Mouse (Mus musculus) heart, adult 2 months (tissue): ENCODE results near the gene Ccdc162. TPM values are rescaled to one million over a fixed set of nuclear protein-coding genes. Genes with fewer than 3 reads are reported as not detected.

Experiments used
- DNase-seq, 2 experiments: peaks; one replicate each; pipeline ENCODE4 v3.0.0; 2021
- H3K27ac ChIP-seq: fragments of 200-600 bp; 2 replicates; pipeline ENCODE4 v1.8.1; 2022
- H3K27me3 ChIP-seq: fragments of 200-500 bp; 2 replicates; pipeline ENCODE4 v1.6.1; 2012; ENCODE audit warnings: mild to moderate bottlenecking, low read length, inconsistent platforms, mixed read lengths; ENCODE audit not compliant: control insufficient read depth, insufficient read depth
- H3K36me3 ChIP-seq: fragments of 200-500 bp; 2 replicates; pipeline ENCODE4 v1.6.1; 2012; ENCODE audit warnings: low read length, inconsistent platforms; ENCODE audit not compliant: control insufficient read depth, insufficient read depth
- H3K4me1 ChIP-seq: fragments of 200-500 bp; 2 replicates; pipeline ENCODE4 v1.6.1; 2011; ENCODE audit warnings: low read length; ENCODE audit not compliant: control insufficient read depth, insufficient read depth
- H3K4me3 ChIP-seq: fragments of 200-600 bp; 2 replicates; pipeline ENCODE4 v1.8.1; 2022
- H3K79me2 ChIP-seq: fragments of 200-500 bp; replicated peaks from 2 replicates; pipeline ENCODE4 v1.6.1; 2012; ENCODE audit warnings: mild to moderate bottlenecking, inconsistent platforms, low read length, moderate library complexity, mixed read lengths; ENCODE audit not compliant: control insufficient read depth, insufficient read depth
- H3K9ac ChIP-seq: fragments of 200-500 bp; 2 replicates; pipeline ENCODE4 v1.6.1; 2012; ENCODE audit warnings: low read depth, mild to moderate bottlenecking, control low read depth, inconsistent platforms, low read length, mixed read lengths
- CTCF ChIP-seq: fragments of 200-600 bp; IDR thresholded peaks from 2 replicates; pipeline ENCODE4 v1.8.1; 2022; ENCODE audit warnings: antibody characterized with exemption, mild to moderate bottlenecking, moderate library complexity
- EP300 ChIP-seq: fragments of 200-500 bp; IDR thresholded peaks from 2 replicates; pipeline ENCODE4 v1.6.1; 2011; ENCODE audit warnings: low read depth, low read length, control low read depth; ENCODE audit not compliant: insufficient read depth
- POLR2A ChIP-seq: fragments of 200-500 bp; IDR thresholded peaks from 2 replicates; pipeline ENCODE4 v1.6.1; 2011; ENCODE audit warnings: mild to moderate bottlenecking, low read depth, low read length, control low read depth; ENCODE audit not compliant: insufficient read depth
- WGBS: fragments of 180-500 bp; shearing (Covaris S2); methylation state at CpG from one replicate; pipeline ENCODE4 v1.1.7; 2018; 5-methylcytosine and 5-hydroxymethylcytosine counted together
- intact Hi-C: fragments of 180-260 bp; cut with DNase I; formaldehyde crosslinking; loops from one replicate; pipeline ENCODE4 v1.15.1; 2025
- long read RNA-seq: library from polyadenylated mRNA; stranded (forward); transcript quantifications from one replicate; pipeline ENCODE4 v2.0.0, GENCODE M21; 2021
- polyA plus RNA-seq: library from polyadenylated mRNA; depleted of rRNA; stranded (reverse); fragments of >200 nt; gene quantifications from 2 replicates; pipeline ENCODE4 v1.2.3, GENCODE M21; 2012; rRNA removed
- total RNA-seq, 2 experiments: library from RNA; stranded (reverse); gene quantifications; 2 replicates each; pipeline ENCODE4 v1.2.3; 2021

Ccdc162 gene
- under 1 TPM in 1 of 2 experiments, not detected in 1; 0.11 TPM for total RNA-seq
- 0.09 and 0.49 TPM in 2 replicates for polyA plus RNA-seq
- long read RNA-seq = 0 reads

GRCm38 (mm10) chr10:41716029-41716897 is at the start of gene Ccdc162:
Ccdc162 (minus strand) TSS chr10:41716634.
- H3K4me3 ChIP-seq = no peak within 1 kb of the TSS
- WGBS = 68% methylated on average over 15 of the region's 15 CpGs
- TF ChIP-seq POLR2A = no peak
- no peak for TF ChIP-seq EP300
- no peak for TF ChIP-seq CTCF
- H3K27me3 ChIP-seq = no peaks in the 10 kb centered on the region
- H3K36me3 ChIP-seq = no peaks in the 10 kb centered on the region
- DNase-seq = no peak
- H3K79me2 ChIP-seq = no peaks in the 10 kb centered on the region
- no peaks in the 10 kb centered on the region for H3K4me1 ChIP-seq
- no peak within 1 kb of the TSS for H3K9ac ChIP-seq
- intact Hi-C loops = no loop called here
- H3K27ac ChIP-seq = no peak within 1 kb of the TSS

GRCm38 (mm10) chr10:41765586-41765985 is 49.2 kb upstream of the Ccdc162 start:
- Histone ChIP-seq H3K4me3 (no peak overlapping the region), H3K79me2 (no peaks in the 10 kb centered on the region), H3K9ac (no peak overlapping the region), H3K36me3 (no peaks in the 10 kb centered on the region), H3K27me3 (no peaks in the 10 kb centered on the region), H3K4me1 (no peaks in the 10 kb centered on the region), H3K27ac (no peak overlapping the region)
- intact Hi-C loops = no loop called here
- DNase-seq = no peak
- TF ChIP-seq CTCF (no peak), POLR2A (no peak), EP300 (no peak)
- 95% methylated on average over 4 of the region's 4 CpGs for WGBS

GRCm38 (mm10) chr10:41763741-41764385 is 47.4 kb upstream of the Ccdc162 start:
- Histone ChIP-seq H3K9ac (no peak overlapping the region), H3K36me3 (no peaks in the 10 kb centered on the region), H3K27ac (no peak overlapping the region), H3K27me3 (no peaks in the 10 kb centered on the region), H3K4me1 (no peaks in the 10 kb centered on the region), H3K79me2 (no peaks in the 10 kb centered on the region), H3K4me3 (no peak overlapping the region)
- intact Hi-C loops = no loop called here
- 83% methylated on average over 3 of the region's 3 CpGs for WGBS
- TF ChIP-seq CTCF = no peak
- TF ChIP-seq POLR2A = no peak
- TF ChIP-seq EP300 = no peak
- no peak for DNase-seq

GRCm38 (mm10) chr10:41760866-41761265 is 44.4 kb upstream of the Ccdc162 start:
- intact Hi-C loops = no loop called here
- Histone ChIP-seq H3K79me2 (no peaks in the 10 kb centered on the region), H3K27me3 (no peaks in the 10 kb centered on the region), H3K9ac (no peak overlapping the region), H3K36me3 (no peaks in the 10 kb centered on the region), H3K27ac (no peak overlapping the region), H3K4me1 (no peaks in the 10 kb centered on the region), H3K4me3 (no peak overlapping the region)
- TF ChIP-seq CTCF = no peak
- no peak for TF ChIP-seq POLR2A
- no peak for TF ChIP-seq EP300
- 73% methylated on average over 3 of the region's 3 CpGs for WGBS
- no peak for DNase-seq

- Histone ChIP-seq H3K9ac (no peak overlapping the region), H3K36me3 (no peaks in the 10 kb centered on the region), H3K4me1 (no peaks in the 10 kb centered on the region), H3K27me3 (no peaks in the 10 kb centered on the region), H3K4me3 (no peak overlapping the region), H3K27ac (no peak overlapping the region), H3K79me2 (no peaks in the 10 kb centered on the region)
- intact Hi-C loops = no loop called here
- TF ChIP-seq POLR2A (no peak), EP300 (no peak), CTCF (no peak)
- DNase-seq = no peak
Measured at GRCm38 (mm10) chr10:41758041-41758440, 41.6 kb upstream of the Ccdc162 start.

DNA sequence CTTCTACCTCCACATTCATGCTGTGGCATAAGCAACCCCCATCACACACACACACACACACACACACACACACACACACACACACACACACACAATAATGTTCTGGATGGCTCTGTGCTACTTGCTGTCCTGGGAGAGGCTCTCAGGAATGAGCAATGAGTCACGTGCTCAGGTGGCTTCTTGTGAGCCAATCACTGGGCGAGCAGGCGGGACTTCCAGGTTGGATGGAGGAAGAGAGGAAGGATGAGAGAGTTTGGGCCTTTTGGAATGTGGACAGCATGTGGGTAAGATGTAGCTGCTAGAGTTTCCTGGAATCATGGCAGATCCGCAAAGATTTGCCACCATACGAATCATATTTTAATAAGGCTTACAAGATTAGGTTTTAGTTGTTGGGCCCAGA is 40.8 kb upstream of the Ccdc162 start:
- 94% methylated on average over 5 of the region's 5 CpGs for WGBS
- H3K9ac ChIP-seq = no peak overlapping the region
- H3K4me1 ChIP-seq = no peaks in the 10 kb centered on the region
- H3K4me3 ChIP-seq = no peak overlapping the region
- no peaks in the 10 kb centered on the region for H3K27me3 ChIP-seq
- H3K79me2 ChIP-seq = no peaks in the 10 kb centered on the region
- no peak for DNase-seq
- intact Hi-C loops = no loop called here
- H3K36me3 ChIP-seq = no peaks in the 10 kb centered on the region
- TF ChIP-seq CTCF (no peak), POLR2A (no peak), EP300 (no peak)
- H3K27ac ChIP-seq = no peak overlapping the region
